Mouse (Mus musculus) kidney, adult 11 months (tissue): ENCODE data around the gene Gm11273.
"Not testable (repeated sequence)": the region's sequence is repeated elsewhere in the genome, so short reads cannot be mapped to it uniquely, and the experiment has no call there.

Experiments
- DNase-seq: peaks from one replicate; pipeline ENCODE4 v3.0.0; 2022

The Gm11273 gene

GRCm38 (mm10) chr13:21501182-21501581, at the start of gene Gm11273:
Gene Gm11273 (minus strand): TSS chr13:21501418.
- DNase-seq, result not testable (repeated sequence)

DNA sequence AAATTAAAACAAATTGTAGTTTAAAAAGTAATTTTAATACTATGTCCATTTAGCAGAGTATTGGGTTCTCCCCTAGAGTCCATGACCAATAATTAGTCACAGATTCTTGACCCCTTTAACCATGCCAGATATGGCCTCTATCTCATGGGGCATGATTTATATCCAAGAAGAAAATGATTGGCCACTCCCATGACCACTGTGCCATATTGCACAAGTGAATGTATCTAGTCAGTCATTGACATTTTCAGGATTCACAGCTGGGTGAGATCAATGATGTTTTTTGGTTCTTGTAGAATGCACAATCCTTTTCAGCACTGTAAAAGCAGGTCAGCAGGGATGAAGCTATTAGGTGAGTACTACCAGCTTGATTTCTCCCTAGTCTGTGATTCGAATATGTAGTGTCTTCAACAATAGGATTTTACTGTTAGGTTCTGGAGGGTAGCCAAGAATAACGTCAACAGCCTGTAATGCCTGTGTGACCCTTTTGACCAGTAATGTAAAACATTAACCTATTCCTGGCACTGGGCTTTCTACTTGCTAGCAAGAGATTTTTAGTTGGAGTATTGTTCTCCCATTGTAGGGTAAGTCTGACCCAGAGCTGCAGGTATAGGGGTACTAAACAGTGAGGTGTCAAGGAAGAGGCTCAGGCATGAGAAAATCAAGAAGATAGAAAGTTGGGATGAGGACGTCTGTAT, 49.3 kb upstream of the Gm11273 start:
- no peak for DNase-seq

GRCm38 (mm10) chr13:21549487-21549886, 48.3 kb upstream of the Gm11273 start:
- DNase-seq, result no peak

DNA sequence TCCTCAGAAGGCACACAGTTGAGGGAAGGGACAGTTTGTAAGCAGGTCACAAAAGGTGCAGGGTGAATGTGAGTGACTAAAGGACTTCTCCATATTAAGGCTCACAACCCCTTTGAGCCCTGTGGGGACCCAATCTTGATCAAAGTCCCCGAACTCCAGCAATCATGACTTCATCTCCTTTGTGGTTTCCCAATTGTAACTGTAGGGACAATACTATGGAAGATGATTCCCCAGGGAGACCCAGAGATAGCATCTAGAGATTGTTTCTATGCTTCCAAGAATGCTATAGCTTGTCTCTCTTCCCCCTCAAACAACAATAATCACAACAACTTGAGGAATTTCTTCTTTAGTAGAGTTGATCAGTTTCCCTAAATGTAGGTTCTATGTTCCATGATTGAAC, 41.5 kb upstream of the Gm11273 start, which contains the start of gene Olfr1366:
Gene Olfr1366 (minus strand): TSS at position 101 of the 400 bp plus-strand sequence.
- no peak for DNase-seq

GRCm38 (mm10) chr13:21530781-21531201, 29.6 kb upstream of the Gm11273 start, which contains the start of gene Zkscan8:
Gene Zkscan8 (minus strand): TSS chr13:21531120.
- DNase-seq, result peak; percentile 88

DNA sequence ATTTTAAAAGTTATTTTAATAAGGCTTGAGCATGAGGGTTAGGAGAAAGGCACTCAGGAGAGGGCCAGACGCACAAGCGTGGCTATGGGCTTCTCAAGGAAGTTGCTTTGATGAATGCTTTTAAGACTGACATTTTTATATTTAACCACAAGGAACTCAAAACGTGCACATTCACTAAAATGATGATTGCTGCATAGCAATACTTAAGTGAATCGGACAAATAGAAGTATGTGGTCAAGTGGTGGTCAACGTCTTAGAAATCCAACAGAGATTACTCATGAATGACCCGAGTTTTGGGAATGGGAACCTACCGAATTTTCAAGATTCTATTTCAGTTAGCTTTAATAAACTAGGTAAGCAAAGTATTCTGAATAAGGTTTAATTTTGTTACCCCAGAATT, 28.9 kb upstream of the Gm11273 start:
- DNase-seq, result no peak

DNA sequence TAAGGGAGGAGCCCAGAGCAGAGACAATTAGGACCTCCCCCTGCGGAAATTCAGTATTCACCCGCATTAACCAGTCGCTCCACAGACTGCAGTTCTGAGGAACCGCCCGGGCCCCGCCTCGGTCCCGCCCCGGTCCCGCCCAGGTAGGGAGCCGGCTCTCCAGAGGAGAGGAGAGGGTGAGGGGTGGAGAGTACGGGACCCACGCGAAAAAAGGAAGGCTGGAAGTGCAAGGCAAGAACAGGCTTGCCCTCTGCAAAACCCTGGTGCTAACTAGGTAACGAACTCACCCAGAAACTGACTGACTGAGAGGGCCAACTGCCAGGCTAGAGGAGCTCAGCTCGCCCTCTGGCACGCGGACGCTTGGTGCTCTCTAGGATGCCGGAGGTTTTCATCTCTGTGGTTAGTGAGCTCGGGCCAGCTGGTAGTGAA, 5.0 kb upstream of the Gm11273 start:
- peak; percentile 78 for DNase-seq

GRCm38 (mm10) chr13:21502296-21502695, 1.1 kb upstream of the Gm11273 start:
- no peak for DNase-seq

- no peak for DNase-seq
Observed at GRCm38 (mm10) chr13:21495080-21495479, 6.1 kb downstream of the Gm11273 start, which contains the start of gene AK157302. Gene AK157302 (plus strand): TSS chr13:21495223.

GRCm38 (mm10) chr13:21492847-21493246, 8.4 kb downstream of the Gm11273 start:
- DNase-seq, result no peak

- DNase-seq, result no peak
Observed at GRCm38 (mm10) chr13:21486881-21487280, 14.3 kb downstream of the Gm11273 start.

DNA sequence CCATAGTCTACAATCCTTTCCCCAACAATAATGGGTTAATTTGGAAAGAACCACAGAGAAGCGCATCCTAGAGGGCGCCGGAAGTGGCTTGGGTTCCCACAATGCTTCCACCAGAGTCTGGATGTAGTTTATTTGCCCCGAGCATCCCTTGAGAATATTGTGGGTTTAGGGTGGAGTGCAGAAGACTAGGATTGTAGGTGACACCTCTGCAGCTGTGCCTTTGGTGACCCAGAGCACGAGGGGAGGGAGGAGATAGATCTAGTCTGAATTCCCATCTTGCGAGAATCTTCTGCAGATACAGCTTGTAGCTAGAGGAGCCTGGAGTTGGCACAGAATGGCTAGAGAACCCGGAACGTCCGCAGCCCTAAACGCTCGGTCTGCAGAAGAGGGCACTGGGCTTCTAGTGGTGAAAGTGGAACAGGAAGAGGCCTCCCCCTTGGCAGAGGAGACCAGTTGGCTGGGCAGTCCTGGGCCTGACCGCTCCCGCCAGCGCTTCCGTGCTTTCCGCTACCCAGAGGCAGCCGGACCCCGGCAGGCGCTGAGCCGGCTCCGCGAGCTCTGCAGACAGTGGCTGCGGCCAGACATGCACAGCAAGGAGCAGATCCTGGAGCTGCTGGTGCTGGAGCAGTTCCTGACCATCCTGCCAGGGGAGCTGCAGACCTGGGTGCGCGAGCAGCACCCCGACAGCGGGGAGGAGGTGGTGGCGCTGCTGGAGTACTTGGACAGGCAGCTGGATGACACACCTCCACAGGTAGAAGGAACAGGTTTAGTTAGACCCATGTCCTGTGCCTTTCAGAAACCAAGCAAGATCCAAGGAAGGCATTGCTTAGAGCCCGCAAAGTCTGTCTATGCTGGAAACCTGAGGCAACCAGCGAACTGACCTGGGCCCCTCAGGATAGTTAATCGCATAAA, 22.2 kb downstream of the Gm11273 start, which contains the start of the genes Zkscan4 and Gm10065:
Gene Zkscan4 (plus strand): TSS at position 149 of the 912 bp plus-strand sequence.
Gene Gm10065 (minus strand): TSS at position 683 of the 912 bp plus-strand sequence.
- peak; percentile 51 for DNase-seq

DNA sequence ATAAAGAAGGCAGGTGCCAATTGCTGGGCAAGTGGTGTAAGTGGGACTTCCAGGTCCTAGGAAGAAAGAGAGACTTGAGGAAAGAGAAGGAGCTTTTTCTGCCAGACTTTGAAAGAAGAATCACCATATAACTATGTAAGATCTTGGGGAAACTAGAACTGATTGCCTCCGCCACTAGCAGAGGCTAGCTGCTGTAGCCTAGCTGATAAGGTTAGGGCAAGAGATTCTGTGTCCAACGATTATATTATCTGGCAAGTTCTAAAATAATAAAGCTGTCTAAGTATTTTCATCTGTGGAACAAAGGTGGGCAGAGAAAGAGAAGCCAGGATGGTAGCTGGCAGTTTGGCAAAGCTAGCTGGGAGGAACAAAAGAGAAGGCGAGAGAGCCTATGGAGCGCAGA, 28.8 kb downstream of the Gm11273 start:
- no peak for DNase-seq

DNA sequence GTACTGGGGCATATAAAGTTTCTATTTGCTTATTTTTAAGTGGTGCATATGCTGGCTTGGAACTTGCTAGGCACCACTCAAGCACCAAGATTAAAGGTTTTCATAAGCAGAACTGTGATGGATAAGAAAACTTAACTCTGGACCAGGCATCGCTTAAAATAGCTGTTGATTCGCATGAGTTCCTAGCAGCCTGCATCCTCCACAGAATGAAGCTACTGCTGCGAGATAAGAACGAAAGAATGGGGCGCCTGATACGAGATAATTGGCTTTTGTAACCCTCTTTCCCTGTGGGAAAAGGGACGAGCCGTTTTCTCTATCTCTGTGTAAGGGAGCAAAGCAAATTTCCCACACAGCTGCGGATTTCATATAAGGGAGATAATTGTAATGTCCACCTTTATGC, 32.1 kb downstream of the Gm11273 start:
- DNase-seq, result no peak

GRCm38 (mm10) chr13:21468061-21469019, 32.9 kb downstream of the Gm11273 start, which contains the start of gene Nkapl:
Gene Nkapl (minus strand): TSS chr13:21468509.
- DNase-seq, result peak; percentile 73

DNA sequence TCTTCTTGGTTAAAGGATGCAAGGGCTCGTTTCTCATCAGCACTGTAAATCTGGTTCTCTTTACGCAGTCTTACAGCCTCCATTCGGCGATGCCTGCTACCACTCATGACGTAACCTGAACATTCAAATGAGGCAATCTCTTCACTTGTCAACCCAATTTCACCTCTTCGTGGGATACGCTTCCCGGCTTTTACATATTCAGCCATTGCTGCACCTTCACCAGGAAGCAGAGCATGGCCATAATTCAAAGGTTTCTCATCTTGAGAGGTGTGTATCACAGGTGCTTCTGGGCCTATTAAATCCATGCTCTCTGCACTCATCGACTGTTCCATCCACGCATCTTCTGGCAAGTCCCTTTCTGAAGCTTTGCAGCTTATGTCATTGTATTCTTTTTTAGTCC, 33.9 kb downstream of the Gm11273 start:
- no peak for DNase-seq

DNA sequence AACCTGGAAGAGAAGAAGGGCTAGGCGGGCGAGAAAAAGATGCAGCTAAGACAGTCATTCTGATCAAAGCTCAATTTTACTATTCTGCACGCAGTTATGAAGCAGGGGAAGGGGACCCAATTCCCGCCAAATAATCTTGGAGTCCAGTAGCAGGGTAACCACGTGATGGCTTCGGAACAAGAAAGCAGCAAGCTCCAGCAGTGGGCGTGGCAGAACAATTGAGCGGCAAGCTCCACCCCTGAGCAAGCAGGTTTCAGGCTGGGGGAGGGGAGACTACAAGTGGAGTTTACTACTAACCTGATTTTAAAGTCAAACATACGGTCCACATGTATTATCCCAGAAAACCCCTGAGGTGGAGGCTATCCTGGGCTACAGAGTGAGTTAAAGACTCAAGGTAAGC, 38.7 kb downstream of the Gm11273 start:
- DNase-seq, result not testable (repeated sequence)

GRCm38 (mm10) chr13:21456347-21456746, 44.9 kb downstream of the Gm11273 start:
- no peak for DNase-seq

DNA sequence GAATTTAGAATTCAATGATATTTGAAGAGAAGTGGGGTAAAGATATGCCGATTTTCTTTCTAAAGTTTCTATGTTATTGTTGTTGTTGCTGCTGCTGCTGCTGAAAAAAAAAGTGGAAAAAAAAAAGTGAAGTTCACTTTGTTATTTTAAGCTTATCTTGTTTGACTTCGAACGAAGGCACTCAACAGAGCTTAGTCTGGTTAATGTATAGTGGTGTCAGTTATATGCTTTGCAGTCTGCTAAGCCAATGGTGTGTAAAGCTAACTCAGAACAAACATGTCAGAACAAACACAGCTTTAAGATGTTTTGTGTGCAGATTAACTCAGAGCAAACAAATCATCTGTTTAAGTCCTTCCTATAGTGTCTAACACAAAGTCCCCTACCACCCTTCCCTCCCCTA, 47.1 kb downstream of the Gm11273 start:
- no peak for DNase-seq

- peak; percentile 85 for DNase-seq
Observed at GRCm38 (mm10) chr13:21453449-21453848, 47.8 kb downstream of the Gm11273 start, which contains the start of gene Zscan26. Gene Zscan26 (minus strand): TSS chr13:21453730.

- DNase-seq, result no peak
Observed at GRCm38 (mm10) chr13:21453042-21453441, 48.2 kb downstream of the Gm11273 start.
